Mouse (Mus musculus) induced T-regulatory cell, adult 2 months (primary cell): ENCODE results near the gene Ankdd1a.

Source experiments
- DNase-seq: peaks from one replicate; pipeline ENCODE4 v3.0.0-alpha.2; 2012; ENCODE audit warnings: low read depth

The Ankdd1a gene

DNA sequence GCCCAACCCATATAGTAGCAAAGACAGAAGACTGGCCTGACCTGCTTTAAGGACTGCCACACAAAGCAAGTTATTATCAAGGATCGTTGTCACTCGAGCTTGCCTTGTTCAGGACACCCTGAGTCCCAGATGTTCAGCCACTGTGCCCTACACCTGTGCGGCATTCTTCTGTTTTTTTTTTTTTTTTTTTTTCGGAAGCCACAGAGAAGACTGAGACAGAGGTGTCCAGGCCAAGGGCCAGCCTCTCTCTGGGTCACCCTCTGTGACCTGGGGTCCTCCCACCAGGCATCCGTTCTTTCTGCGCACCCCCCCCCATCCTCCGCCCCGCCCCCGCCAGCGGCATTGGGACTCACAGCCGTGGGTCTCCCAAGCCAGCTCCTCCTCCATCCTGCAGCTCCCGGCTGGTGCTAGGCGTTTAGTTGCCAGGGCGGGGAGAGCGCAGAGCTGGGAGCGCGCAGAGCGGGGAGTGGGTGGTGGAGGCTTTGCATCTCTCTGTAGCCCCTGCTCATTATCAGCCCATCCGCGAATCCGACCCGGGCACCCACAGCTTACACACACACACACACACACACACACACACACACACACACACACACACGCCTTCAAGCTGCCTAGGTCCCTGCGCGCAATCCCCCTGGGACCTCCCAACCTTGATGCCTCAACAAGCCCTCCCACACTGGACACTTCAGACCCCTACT, at the start of gene Ankdd1a:
Gene Ankdd1a, minus strand, starts transcription at position 387 of the 698 bp plus-strand sequence.
- no peak for DNase-seq

DNA sequence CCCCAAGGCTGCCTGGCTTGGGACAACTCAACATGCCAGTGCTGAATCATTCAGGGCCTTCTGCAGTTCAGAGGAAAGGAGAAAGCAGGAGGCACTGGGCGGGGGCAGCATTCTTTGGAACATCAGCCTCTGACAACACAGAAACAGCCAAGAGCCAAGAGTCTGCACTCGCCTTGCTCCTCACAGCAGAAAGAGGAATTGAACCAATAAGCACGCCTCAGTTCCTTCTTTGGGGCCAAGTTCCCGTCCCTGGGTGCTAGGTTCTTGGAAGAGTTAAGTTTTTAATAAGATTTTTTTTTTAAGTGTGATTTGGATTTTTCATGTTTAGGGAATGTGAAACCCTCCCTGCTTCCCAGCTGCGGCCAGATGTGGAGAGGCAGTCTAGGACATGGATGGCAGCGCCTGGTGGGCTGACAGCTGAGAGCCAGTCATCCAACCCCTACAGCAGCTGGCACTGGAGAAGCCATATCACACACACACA, 49.5 kb upstream of the Ankdd1a start:
- no peak for DNase-seq

DNA sequence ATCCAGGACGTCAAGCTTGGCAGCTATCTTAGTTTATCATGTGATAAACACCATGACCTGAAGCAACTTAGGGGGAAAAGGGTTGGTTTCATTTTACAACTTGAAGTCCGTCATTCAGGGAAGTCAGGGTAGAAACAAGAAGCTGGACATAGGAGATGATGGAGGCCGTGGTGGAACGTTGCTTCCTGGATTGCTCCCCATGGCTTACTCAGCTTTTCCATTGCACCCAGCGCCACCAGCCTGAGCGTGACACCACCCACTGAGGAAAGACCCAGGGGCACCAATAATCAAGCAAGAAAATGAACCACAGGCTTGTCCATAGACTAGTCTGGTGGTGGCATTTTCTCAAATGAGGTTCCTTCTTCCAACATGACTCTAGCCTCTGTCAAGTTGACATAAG, 48.8 kb upstream of the Ankdd1a start:
- DNase-seq = no peak

DNA sequence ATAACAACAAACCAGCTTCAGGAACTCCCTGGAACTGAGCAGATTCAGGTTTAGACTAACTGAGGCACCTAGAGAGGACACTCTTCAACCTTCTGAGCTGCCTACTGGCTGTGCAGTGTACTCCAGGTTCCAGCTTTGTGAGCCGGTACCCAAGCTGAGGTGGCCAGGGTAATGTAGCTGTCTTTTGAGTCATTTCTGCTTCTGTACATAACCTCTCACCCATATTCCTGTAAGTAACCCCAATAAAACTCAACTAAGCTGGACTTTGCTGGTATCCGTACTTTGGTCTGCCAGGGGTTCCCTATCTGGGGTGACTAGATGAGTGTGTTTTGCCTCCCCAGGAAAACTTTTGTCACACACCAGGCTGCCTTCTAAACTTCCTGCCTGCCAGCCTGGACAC, 44.7 kb upstream of the Ankdd1a start:
- no peak for DNase-seq

DNA sequence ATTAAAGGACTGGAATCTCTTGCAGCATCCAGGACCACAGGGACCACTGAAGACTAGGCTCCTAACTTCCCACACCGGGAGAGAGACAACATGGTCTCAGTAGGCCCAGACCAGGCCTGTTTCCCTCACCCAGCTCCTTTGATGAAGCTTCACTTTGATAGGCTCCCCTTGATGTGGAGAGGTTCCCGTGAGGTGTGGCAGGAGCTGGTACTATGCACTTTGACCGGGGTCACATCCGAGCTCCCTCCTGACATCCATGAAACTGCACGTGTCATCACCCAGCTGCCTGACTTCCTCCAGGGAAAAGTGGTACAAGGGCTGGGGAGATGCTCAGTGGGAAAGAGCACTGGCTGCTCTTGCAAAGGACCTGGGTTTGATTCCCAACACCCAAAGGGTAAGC, 43.1 kb upstream of the Ankdd1a start:
- DNase-seq = no peak

DNA sequence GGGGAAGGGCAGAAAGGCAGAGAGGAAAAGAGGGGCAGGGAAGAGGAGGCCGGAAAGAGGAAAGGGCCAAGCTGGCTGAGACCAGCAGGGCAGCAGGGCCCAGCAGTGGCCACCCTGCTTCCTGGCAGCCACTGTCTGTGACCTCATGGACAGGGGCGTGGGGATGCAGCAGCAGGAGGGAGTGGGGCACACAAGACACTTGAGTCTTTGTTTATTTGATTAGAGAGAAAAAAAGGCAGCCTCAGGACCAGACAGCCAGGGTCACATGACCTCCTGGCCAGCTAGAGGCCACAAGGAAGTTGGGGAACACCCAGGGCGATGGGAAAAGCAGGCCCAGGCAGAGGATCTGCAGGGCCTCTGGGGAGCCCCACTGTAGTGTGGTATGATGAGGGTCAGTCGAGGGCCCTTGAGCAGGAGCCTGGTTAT, 42.1 kb upstream of the Ankdd1a start:
- DNase-seq = no peak

DNA sequence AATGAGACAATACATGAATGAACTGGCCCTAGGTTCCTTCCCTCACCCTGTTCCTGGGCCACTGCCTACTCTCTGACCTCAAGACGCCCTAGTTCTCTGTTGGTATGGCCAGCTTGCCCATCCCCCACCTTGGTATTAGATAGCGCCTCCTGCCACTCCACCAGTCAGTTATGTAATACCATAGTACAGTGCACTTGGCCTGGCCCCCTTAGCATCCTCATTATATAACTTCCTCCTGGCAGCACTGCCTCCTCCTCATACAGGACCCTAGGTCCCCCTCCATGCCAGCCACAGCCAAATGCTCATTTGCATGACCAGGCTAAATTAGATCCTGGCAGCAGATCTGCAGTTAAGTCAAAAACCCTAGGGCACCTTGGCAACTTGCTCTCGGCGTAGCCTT, 41.0 kb upstream of the Ankdd1a start:
- DNase-seq = no peak

DNA sequence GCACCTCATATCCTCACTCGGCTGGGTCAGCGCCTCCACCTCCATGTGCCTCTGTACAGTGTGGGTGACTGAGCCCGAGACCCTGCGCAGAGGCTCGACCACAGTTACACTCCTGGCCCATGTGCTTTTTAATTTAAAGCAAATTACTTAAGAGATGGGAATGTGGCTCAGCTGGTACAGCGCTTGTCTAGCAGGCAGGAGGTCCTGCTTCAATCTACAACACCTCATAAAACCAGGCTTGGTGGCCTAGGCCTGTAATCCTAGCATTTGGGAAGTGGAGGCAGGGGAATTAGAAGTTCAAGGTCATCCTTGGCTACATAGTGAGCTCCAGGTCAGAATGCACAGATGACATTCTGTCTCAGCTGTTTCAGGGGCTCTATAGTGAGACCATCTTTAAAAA, 38.8 kb upstream of the Ankdd1a start:
- DNase-seq = no peak

DNA sequence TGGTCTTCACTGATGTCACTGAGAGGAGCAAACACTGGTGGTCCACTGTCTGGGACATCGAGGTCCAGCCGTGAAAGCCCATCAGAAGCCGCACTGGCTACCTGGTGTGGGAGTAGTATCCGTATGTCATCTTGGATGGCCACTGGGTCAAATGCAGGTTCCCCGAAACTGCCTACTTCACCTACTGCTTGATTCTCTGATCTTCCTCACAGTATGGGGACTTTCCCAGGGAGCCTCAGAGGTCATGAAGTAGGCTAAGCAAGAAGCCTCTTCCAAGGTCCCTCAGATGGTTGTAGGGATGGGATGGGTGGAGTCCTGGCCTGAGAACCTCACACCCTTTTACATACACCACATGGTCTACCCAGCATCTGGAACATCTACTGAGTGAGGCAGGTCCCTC, 37.0 kb upstream of the Ankdd1a start:
- no peak for DNase-seq

DNA sequence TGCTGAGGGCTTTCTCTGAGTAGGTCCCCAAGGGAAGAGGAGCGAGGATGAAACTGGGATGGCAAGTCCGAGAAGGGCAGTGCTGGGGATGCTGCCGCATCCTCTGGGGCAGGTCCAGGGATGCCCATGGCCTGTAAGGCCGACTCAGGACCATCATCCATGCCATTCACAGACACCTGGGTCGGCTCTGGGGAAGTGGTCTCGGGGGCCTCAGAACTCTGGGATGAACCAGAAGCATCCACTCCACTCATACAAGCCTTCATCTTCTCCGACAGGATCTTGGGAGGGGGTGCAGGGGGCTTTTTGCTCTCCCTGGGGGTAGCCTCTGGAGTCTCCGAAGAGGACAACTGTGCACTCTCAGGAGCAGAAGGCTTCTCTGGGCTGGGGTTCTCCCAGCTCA, 36.4 kb upstream of the Ankdd1a start:
- no peak for DNase-seq

DNA sequence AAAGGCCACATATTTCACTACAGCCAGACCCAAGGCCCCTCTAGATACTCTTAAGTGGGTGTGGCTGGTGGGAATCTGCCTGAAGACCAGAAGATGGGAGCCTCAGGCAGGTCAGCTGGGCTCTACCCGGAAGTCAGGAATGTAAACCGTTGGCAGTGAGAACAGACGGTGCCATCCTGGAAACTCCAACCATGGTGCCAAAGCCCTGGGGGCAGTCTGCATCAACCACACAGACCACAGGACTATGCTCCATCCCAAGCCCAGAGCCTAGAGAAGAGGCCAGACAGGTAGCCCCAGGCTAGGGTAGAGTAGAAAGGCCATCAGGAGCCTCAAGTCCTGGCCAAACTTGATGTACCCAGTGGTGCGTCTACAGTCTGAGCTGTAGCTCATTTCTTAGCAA, 35.6 kb upstream of the Ankdd1a start:
- no peak for DNase-seq

DNA sequence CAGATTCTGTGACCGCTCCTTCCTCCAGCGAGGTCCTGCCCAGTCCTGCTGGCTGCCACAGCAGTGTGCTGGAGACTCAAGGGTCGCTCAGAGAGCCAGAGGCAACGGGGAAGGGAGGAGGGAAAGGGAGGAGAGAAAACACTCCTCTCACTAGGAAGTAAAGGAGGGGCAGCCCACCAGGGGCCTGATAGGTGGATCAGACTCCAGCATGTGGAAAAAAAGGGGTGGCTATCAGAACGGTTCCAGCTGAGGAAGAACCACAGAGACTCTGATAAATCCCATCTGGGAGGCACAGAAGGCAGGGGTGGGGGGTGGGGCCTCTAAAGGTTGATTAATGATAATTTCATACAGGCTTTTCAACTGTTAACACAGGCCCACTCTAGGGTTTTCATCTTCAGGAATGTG, 35.0 kb upstream of the Ankdd1a start:
- DNase-seq = no peak

DNA sequence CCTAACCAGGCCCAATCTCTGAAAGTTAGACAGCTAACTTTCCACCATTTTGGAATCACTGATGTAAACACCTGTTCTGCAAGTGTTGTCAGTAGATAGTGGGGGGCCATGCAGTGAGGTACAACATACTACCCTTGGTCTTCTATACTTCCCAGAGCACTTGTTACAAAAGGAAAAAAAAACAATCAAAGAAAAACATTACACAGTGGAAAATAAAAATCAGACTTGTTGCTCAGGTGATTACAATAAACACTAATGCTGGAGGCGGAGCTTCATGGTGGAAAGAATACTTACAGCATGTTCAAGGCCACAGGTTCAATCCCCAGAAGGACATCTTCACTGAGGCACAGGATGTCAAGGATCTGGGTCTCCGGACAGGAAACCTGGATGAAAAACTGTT, 32.7 kb upstream of the Ankdd1a start:
- DNase-seq = peak; percentile 76

DNA sequence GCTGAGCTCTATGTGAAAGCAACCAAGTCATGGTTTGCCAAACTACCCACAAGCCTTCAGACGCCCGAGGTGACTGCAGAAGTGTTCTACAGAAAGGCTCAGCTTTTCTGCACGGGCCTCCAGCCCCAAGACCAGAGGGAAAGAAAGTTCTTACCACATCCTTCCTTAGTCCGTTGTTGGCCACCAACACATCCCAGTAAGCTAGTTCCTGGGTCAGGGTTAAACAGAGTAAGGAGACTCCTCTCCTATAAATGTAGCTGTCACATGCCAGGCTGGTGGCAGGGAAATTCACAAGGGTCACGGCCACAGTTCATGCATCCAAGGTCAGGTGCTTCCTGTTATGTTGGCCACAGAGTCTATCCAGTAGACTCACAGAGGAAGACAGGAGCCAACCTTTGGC, 32.1 kb upstream of the Ankdd1a start:
- peak; percentile 76 for DNase-seq

DNA sequence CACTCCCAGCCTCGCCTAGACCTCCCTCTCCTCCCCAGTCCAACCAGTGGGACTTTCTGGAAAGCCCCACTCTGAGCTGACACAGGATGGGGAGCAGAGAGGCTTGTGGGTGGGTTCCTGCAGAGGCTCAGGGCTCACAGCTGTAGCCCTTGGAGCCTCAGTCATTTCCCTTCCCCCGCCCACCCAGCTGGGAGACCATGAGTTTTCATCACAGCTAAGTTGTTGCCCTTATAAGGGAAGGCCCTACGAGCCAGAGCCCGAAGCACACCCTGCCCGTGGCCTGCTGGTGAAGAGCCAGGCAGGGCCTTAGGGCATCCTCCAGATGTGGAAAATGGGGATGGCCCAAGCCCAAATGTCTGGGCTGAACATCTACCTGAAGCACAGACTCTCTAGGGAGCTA, 31.0 kb upstream of the Ankdd1a start:
- DNase-seq = peak; percentile 93

DNA sequence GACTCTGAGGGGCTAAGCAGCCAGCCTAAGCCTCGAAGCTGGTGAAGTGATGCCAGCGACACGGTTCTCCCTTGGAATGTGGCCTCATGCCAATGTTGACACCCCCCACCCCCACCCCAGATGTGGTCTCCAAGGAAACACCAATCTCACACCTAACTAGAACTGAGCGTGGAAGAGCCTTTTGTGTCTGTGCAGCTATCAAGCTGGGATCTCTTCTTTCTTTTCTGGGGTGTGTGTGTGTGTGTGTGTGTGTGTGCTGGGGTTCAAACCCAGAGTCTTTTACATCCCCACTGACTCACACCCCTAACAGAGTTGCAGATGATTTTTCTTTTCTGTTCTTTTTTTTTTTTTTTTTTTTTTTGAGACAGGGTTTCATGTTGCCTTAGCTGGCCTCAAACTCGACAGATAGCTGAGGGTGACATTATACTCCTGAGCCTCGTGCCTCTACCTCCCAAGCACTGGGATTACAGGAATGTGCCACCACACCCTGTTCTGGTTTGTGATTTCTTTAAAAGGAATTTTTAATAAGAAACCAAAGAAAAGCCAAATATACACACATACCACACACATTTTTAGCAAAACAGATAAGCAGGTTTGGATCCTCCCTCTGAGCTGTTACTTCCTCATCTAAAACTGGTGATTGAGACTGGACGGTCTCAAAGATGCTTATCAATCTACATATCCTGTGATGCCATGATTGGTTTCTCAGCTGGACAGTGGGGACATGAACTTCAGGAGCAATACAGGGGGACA, 30.3 kb upstream of the Ankdd1a start:
- peak; percentile 66 for DNase-seq

DNA sequence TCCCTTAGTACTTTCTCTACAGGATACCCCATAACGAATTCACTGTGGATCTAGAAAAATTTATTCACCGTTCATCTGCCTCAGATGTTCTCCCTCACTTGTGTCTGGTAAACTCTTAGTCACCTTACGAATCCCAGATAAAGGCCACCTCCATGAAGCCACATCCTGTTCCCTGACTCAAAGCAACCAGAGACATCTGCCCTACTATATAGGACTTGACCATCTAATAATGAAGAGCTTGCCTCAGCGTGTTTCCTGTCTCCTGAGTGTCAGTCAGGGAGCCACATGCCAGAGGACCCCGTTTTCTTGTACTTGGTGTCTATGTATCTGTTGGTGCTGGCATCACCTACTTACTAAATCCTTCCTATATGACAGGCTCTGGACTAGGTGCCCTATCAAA, 29.6 kb upstream of the Ankdd1a start:
- DNase-seq = peak; percentile 66

DNA sequence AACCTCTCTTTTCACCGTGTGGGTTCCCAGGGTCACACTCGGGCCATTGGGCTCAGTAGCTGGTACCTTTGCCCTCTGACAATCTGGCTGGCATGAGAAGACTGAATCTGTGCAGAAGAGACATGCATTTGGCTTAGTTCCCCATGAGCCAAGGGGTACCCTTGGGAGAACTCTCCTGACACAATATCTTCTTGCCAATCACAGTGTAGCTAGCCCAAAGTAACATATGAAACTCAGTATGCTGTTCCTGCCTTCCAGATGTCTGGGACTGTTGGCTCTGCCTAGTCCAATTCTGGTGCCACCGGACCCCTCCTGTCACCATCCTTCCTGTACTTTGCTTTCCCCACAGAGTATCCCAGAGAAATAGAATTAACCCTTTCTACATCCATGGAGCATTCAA, 29.1 kb upstream of the Ankdd1a start:
- no peak for DNase-seq

DNA sequence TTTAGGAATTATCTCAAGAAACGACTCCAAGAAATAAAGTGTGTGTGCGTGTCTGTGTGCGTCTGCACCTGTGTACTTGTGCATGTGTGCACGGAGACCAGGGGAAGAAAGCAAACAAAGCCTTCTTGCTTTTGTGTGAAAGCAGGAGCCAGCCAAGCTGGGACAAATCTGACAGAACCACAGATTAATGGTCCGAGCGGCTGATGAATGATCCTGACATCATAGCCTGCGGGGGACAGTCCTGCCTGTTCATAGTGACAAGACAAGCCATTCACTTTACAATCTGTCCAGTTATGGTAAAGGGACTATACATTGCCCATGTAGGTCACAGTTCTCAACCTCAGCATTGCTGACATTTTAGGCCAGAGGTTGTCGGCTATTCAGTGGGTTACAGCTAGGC, 28.3 kb upstream of the Ankdd1a start:
- DNase-seq = no peak

DNA sequence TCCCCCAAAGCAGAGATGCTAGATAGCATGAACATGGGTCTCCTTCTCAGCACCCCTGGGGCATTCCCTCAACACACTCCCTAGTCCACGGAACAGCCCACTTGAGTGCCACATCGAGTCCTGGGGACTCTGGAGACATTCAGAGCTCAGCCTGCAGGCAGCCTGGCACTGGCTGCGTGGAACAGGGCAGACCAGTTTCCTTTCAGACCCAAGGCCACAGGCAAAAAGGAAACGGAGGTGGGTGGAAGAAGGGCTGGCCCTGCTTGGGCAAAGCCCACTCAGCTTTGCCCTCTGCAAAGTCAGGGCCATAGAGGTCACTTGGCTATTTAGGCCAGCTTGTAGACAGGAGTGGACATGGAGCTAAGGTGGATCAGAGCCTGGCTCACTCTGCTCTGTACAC, 27.9 kb upstream of the Ankdd1a start:
- DNase-seq = no peak

DNA sequence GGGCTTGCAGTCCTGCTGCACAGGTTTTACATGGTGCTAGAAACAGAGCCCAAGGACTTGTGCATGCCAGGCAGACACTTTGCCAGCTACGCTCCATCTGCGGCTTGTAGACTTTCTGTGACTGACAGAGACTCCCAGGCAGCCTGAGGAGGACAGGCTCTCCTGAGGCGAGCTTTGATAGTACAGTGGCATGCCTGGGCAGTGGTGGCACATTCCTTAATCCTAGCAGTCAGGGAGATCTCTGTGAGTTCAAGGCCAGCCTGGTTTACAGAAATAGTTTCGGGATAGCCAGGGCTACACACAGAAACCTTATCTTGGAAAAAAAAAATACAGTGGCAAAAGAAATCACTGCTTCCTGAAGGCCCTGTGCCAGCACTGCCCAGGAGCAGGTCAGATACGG, 27.1 kb upstream of the Ankdd1a start:
- no peak for DNase-seq

DNA sequence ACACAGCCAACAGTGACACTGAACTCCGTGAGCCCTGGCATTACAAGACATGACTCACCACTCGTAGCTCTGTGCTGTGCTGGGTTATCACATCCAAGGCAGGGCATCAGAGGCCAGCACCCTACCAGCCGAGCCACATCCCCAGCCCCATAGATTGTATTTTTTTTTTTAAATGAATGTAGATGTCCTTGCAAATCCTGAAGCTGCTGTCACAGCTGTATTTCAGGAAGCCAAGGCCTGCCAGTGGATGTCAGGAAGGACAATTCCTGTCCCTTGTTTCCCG, 26.4 kb upstream of the Ankdd1a start:
- no peak for DNase-seq

DNA sequence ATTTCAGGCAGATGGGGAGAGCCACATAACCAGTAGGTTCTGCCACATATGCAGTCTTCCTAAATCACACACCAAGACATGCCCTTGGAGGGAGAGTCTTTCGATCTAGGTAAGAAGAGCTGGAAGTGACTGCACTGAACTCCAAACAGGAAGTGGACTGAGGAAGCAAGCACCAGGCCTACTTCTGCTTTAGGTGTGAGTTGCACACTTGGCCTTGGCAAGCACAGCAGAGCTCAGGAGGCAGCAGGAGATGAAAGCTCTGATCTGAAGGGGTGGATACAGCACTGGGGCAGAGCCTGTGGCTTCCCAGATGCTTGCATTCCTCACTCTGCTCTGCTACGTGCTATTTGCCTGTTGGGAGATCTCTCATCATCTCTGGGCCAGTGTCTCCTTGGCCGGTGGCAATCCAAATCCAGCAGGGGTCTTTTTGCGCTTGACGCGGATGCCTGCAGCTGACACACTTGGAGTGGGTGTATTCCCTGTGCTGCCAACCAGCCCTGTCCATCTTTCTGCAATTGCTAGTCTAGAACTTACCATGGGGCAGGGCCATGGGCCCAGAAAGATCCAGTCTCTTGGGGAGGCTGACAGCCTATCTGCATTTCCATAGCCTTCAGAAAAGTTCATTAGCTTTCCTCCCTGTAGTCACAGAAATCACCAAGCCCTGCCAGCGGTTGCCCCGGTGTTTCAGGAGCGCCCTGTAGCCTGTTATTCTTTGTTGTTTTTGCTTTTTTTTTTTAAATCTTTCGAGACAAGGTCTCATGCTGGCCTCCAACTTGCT, 25.8 kb upstream of the Ankdd1a start:
- DNase-seq = peak; percentile 49
